Mouse (Mus musculus) T-helper 2 cell (primary cell): ENCODE data around the gene Sult1a1.
"Not testable (repeated sequence)": the region's sequence is repeated elsewhere in the genome, so short reads cannot be mapped to it uniquely, and the experiment has no call there.

Experiments used
- in situ Hi-C: fragments of 300-600 bp; cut with MboI, MseI; formaldehyde crosslinking; loops from one replicate; pipeline ENCODE4 v1.15.1; 2025; ENCODE audit warnings: high pct_unique_total_duplicates

Sult1a1 gene

DNA sequence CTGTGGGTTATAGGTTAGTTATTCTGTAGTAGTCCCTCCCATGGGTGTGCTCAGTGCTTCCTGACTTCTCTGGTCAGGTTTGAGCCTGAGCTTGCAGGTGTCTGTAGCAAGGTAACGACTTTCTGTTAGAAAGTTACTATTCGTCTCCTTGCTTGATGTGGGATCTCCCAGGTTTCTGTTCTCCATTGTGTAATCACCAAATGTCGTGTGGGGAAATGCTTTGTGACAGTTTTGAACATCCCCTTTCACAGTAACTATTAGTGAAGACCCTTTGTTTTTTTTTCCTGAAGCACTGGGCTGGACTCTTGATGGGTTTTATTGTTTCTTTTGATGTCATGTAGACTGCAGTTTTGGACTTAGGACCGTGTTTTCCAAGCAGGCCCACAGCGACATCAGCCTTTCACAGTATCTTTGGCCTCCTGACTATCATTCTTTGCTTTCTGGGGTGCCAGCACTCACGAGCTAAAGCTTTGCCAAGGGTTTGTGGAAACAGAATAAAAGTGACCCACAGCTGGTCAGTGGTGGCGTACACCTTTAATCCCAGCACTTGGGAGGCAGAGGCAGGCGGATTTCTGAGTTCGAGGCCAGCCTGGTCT is 8.6 kb downstream of the Sult1a1 start:
- in situ Hi-C loops: no loop called here

DNA sequence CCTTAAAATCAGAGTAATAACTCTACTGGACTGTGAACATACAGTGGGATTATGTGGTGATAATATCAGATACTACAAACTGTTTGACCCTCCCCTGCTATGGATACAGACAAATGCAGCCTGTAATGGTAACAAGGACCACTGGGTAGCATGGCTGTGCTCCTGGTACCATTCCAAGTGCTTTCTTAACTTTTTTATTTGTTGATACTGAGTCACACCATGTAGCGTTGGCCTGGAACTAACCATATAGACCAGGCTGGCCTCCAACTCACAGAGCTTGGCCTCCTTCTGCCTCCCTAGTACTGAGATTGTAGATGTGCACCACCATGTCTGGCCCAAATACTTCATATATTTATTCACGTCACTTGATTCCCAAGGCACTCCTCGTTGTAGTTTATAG is 11.0 kb downstream of the Sult1a1 start:
- in situ Hi-C loops: no loop called here

DNA sequence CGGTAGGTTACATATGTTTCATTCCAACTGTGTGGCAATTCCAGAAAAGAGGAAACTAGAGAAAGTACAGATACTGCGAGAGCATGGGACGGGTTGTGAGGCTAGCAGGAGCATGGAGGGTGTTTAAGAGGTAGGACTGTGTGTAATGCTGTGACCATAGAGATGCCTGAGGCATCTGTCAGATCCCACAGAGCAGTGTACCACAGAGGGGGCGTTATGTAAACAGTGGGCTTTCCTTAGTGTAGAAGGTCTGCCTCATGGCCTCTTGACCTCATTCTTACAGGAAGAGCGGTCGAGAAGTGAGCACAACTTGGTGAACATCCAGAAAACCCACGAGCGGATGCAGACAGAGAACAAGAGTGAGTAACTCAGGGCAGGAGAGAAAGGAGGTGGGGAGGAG is 12.6 kb downstream of the Sult1a1 start:
- in situ Hi-C loops: no loop called here

DNA sequence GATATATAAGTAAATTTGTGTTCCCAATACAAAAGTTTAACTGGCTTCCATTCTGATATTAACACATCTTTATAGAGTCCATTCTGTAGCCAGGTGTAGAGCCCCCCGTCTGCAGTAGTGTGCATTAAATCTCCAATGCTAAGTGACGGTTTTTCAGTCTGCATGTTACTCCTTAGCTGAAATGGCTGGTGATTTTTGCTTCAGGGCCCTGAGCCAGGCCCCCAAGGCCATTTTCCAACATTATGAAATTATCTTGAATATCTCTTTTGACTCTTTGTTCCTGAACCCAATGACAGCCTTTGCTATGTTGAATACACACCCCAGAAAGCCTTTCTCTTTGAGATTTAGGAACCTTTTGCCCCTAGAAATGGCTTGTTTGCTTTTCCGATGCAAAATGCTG is 16.5 kb downstream of the Sult1a1 start:
- in situ Hi-C loops: no loop called here

DNA sequence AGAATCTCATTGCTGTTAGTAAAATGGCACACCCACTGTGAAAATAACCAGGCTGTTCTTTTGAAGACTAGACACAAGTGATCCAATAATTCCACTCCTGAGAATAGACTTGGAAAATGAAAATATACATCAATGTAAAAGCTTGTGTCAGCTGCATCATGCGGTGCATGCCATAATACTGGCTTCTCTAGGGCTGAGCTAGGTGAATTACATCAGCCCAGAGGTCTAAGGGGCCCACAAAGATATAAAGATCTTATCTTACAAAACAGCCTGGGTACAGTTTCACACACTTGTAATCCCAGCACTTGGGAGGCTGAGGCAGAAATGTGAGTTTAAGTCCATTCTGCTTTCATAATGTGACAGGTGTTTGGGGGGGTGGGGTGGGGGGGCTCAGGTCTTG is 18.7 kb downstream of the Sult1a1 start:
- in situ Hi-C loops: no loop called here

DNA sequence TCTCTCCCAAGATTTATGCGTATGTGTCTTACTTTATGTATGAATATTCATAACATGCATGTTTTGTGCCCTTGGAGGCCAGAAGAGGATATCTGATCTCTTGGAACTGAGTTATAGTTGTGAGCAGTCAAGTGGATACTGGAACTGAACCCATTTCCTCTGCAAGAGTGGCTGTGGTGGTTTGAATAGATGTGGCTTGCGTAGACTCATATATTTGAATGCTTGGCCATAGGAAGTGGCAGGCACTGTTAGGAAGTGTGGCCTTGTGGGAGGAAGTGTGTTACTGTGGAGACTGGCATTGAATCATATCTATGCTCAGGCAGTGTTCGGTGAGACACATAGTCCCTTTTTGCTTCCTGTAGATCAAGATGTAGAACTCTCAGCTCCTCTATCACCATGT is 20.5 kb downstream of the Sult1a1 start:
- in situ Hi-C loops: no loop called here

DNA sequence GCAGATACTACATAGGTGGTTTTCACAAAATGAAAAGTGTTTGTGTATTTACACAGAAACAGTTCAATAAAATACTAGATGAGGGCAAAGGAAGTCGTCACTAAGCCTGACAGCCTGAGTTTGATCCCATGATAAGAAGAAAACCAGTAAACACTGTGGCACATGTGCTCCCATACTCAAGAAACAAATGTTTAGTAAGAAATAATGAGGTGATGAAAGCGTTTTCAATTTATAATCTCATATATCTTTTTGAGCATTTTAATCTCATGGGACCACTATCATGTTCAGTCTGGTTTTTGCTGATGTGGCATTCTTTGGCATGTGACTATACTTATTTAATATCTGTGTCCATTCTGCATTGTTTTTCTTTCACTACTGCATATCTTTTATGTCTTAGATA is 22.2 kb downstream of the Sult1a1 start:
- in situ Hi-C loops: no loop called here

DNA sequence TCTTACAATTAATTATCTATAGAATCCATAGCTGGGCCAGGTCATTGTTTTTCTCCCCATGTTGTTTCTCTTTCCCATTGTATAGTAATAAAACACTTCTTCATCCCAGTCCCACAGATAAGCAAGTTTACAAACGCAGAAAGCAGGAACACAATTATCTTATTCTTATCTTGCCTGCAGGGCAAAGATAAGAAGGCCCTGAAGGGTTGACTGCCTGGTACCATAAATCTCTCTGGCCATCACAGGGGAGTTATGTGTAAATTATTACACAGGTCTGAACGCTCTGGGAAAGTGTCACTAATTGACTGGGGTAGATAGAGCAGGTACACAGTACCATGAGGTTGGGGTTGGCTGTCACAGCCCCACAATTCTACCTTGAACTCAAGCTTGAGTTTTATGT is 25.4 kb downstream of the Sult1a1 start:
- in situ Hi-C loops: no loop called here

DNA sequence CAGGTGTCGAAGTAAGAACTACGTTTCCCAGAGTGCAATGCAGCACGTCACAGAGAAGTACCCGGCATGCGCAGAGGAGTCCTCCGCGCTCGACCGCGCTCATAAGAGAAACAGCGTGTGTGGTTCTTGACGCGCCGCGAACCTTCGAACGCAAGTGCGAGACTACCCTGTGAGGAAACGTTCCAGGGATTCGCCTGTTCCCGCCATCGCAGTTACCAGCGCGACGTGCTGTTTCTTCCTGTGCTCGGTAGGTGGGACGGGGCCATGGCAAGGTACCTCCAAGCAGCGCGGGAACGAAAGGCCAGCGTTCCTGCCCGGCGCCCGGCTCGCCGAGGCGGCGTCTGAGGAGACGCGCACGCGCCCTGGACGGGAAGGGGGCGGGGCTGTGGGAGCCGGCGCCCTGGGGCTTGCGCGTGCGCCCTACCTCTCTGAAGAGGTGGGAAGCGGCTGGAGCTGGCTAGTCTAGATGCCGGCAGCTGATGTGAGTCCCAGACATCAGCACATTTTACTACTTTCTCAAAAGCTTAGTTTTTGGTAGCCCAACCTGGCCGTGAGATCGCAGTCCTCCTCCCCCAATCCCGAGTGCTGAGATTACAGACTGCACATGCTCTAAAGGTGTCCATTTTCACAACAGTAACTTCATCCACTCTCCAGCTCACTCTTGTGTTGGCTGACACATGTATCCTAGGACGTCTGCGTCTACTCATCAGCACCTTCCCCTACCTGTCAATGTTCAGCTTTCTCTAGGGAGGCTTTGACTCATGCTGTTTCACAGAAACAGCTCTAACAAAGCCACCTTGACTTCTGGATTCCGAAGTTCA is 26.8 kb downstream of the Sult1a1 start, which contains the start of gene Sgf29:
Gene Sgf29, plus strand, starts transcription at position 79 of the 821 bp plus-strand sequence.
- in situ Hi-C loops: loop anchor here (5.0 kb wide), 1 partner anchor 43 kb away; no protein-coding TSS in a partner anchor

DNA sequence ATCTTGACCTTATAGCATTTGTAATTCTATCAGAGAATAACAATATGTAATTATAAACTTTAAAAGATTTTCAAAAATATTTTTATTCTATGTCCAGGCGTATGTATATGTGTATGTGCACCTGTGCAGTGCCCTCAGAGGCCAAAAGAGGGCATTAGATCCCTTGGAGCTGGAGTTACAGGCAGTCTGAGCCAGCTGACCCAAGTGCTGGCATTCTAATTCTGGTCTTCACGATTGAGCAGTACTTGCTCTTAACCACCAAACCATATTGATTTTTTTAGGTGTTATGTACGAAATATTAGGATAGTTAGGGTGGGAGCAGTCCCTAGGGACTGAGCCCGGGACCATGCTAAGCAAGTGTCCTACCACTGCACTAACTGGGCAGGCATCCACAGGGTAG is 27.7 kb downstream of the Sult1a1 start:
- in situ Hi-C loops: loop anchor here (5.0 kb wide), 1 partner anchor 44 kb away; no protein-coding TSS in a partner anchor

DNA sequence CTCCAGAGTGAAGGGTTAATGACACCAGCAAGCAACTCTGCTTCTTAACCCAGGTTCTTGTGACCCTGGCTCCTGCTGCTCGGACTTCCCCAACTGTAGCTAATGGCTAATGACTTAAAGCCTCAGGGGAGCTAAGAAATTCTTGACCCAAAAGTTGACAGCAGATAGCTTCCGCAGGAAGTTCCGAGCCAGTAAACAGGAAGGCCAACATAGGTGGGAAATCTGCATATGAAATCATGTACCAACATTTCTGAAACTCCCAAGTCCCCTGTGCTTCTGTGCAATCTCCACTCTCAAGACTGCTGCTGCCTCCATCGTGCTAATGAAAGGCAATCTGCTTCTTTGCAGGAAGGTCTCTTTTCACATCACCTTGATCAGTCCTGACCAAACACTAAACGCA is 30.5 kb downstream of the Sult1a1 start:
- in situ Hi-C loops: loop anchor here (5.0 kb wide), 1 partner anchor 47 kb away; no protein-coding TSS in a partner anchor

DNA sequence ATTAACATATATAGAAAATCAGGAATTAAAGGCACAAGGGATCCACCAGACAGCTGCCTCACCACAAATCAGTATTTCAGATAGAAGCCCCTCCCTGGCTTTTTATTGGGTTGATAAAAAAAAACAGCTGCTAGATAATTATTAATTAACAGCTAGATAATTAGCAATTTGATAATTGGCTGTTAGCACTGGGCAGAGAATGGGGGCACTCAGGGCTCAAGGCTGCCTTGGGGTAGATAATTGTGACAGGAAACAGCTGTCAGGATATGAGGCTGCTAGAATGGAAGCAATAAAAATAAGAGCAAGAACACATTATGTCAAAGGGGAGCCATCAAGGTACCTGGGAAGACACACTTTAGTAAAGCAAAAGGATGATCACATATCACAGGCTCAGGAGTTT is 31.3 kb downstream of the Sult1a1 start:
- in situ Hi-C loops: loop anchor here (5.0 kb wide), 1 partner anchor 47 kb away; no protein-coding TSS in a partner anchor

DNA sequence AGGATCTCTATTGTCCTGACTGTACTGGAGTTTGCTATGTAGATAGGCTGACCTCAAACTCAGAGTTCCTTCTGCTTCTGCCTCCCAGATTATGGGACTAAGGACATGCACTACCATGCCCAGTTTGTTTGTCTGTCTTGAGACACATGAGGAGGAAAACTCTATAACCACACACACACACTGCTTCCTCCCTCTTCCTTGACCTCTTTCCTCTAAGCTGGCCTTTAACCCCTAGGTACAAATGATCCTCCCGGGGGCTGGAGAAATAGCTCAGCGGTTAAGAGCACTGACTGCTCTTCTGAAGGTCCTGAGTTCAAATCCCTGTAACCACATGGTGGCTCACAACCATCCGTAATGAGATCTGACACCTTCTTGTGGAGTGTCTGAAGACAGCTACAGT is 31.9 kb downstream of the Sult1a1 start:
- in situ Hi-C loops: no loop called here

DNA sequence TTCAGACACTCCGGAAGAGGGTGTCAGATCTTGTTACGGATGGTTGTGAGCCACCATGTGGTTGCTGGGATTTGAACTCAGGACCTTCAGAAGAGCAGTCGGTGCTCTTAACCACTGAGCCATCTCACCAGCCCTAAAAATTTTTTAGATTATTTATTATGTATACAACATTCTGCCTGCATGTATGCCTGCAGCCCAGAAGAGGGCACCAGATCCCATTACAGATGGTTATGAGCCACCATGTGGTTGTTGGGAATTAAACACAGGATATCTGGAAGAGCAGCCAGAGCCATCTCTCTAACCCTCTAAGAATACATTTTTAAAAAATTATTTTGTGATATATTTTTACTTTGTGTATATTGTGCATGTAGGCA is 33.0 kb downstream of the Sult1a1 start:
- in situ Hi-C loops: not testable (repeated sequence)

DNA sequence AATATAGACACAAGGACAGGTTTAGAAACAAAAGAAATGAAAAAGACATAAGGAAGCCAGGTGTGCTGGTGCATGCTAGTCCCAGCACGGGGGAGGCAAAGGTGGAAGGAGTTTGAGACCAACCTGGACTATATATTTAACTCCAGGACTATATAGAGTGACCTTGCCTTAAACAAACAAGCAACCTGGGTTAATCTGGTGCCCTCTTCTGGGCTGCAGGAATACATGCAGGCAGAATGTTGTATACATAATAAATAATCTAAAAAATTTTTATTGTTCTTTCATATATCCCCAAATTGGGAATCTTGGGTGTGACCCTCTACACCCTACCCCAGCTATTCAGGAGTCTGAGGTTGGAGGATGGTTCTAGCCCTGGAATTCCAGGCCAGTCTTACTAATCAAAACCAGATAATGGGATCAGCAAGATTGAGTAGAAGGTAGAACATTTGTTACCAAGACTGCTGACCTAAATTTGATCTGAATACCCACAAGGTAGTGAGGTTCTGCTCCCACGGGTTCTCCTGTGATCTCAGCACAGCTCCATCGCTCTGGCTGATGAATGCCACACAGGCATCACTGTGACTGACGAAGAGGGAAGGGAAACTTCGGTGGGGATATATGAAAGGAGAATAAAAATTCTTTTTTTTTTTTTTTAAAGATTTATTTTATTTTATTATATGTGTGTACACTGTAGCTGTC is 33.5 kb downstream of the Sult1a1 start:
- in situ Hi-C loops: no loop called here

DNA sequence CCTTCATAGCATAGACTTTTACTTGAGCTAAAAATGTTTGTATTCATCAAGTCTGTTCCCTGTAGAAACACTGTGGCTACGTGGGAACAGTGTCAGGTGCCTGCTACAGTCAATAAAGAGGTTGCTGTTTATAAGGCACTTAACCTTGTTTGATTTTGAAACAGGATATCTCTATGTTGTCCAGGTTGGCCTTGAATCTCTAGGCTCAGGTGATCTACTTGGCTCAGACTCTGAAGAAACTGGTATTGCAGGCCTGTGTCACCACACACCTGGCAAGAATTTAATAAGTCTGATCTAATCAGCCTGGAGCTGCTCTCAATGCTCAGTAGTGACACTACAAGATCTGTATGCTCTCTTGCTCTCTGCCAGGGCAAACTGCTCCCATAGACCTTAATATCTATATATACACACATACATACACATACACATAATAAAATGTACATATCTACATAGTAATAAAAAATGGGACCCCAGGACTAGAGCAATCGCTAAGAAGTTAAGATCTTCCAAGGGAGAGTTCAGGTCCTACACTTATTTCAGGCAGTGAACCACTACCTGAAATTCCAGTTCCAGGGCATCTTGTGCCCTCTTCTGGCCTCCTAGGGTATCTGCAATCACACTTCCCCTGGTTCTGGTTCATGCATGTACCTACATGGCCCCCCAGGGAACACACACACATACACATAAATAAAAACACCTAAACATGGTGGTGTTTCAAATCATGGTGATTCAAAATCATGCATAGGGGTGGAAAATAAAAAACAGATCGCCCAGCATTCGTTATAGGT is 39.3 kb downstream of the Sult1a1 start:
- in situ Hi-C loops: loop anchor here (5.0 kb wide), 1 partner anchor 40 kb away; no protein-coding TSS in a partner anchor

DNA sequence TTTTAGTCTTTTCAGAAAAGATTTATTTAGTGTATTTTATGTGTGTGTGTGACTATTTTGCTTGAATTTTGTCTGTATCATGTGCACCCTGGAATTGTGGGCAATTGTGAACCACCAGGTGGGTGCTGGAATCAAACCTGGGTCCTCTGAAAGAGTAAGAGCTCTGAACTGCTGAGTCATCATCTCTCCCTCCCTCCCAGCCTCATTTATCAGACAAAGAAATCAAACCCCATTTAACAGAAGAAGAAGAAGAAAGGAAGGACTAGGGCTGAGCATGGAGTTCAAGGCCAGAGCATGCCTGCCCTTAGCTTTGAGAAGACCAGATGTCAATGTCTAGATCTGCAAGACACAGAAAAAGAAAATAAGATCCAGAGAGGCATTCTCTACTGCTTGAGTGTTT is 40.9 kb downstream of the Sult1a1 start:
- in situ Hi-C loops: loop anchor here (5.0 kb wide), 1 partner anchor 38 kb away; no protein-coding TSS in a partner anchor

DNA sequence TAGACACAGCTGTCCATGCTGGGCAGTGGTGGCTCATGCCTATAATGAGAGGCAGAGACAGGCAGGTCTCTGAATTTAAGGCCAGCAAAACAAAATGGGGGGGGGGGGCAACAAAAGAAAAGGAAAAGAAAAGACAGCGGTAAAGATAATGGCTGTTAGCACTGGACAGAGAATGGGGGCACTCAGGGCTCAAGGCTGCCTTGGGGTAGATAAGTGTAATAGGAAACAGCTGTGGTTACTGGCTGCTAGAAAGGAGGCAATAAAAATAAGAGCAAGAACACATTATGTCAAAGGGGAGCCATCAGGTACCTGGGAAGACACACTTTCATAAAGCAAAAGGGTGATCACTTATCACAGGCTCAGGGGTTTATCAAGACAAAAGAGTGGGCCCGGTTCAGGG is 43.8 kb downstream of the Sult1a1 start:
- in situ Hi-C loops: no loop called here

DNA sequence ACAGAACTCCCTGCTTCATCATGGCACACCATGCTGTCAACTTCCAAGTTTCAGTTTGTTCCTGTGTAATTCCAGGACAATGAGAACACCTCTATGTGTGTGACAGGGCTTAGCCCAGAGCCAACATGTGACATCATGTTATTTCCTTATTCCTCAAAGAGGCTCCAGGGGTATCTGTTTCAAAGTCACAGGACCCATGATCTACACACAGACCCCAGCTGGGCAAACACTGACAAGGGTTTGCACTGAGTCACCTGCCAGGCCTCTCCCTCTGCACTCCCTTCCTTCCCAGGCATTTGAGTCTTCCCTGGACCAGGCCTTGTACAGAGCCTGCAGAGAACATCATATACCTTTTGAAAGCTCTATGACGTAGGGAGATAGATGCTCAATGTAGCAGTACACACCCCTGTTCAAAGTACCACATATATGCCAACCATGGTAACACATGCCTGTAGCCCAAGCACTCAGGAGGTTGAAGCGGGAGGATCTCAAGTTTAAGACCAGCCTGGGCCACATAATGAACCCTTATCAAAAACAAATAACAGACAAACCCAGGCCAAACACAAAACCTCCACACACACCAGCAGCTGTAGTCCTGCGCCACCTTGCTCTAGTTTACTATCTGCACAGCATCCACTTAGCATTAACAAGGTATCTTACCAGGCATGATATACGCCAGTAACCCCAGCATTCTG is 45.3 kb downstream of the Sult1a1 start, which contains the start of gene Nupr1:
Gene Nupr1, minus strand, starts transcription at position 38 of the 695 bp plus-strand sequence.
- in situ Hi-C loops: no loop called here

DNA sequence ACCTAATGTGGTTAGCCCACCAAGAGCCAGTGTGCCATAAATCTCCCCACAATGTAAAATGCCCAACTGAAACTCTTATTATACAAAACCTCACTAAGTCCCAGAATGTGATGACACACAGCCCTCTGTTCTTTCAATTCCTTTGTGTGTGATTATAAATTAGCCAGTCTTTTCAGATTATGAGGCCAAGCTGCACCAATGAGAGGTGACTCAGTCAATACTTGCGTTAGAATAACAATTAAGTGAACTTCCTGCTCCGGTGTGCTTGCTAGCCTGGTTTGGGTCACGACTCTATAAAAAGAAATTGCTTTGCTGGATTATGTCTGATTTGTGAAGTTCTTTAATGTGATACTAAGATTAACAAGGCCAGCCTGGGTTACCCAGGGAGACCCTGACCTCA is 46.3 kb downstream of the Sult1a1 start:
- in situ Hi-C loops: loop anchor here (5.0 kb wide), 1 partner anchor 53 kb away; no protein-coding TSS in a partner anchor

DNA sequence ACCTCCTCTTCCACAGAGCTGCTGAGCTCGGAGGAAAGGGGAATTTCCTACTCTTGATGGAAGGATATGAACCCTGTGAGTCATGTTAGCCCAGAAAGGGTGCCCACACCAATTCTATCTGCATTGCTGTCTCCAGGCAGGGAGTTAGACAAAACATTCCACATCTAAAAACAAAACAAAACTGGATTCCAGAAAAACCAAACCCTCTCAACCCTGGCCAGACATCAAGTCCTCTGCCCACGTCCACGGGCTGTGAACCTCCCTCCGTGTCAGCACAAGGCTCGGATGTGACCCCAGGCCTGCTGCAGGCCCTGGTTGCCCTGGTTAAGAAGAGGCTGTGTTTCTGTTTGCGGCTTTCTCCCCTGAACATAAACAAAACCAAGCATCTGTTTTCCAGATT is 48.1 kb downstream of the Sult1a1 start:
- in situ Hi-C loops: loop anchor here (5.0 kb wide), 1 partner anchor 51 kb away; no protein-coding TSS in a partner anchor
